Mouse (Mus musculus) C2C12 (cell line): ENCODE results near the gene Psmd3. TPM values are rescaled to one million over a fixed set of nuclear protein-coding genes. Genes with fewer than 3 reads are reported as not detected.
"Not testable (repeated sequence)": the region's sequence is repeated elsewhere in the genome, so short reads cannot be mapped to it uniquely, and the experiment has no call there.

Source experiments
- H3K27me3 ChIP-seq: one replicate; pipeline ENCODE4 v1.6.1; 2011; ENCODE audit not compliant: control insufficient read depth, insufficient read depth, insufficient read length
- H3K36me3 ChIP-seq: one replicate; pipeline ENCODE4 v1.6.1; 2011; ENCODE audit not compliant: control insufficient read depth, insufficient read depth
- H3K4me3 ChIP-seq: one replicate; pipeline ENCODE4 v1.5.1; 2011; ENCODE audit warnings: mild to moderate bottlenecking, control low read depth; ENCODE audit not compliant: poor library complexity, insufficient read depth, severe bottlenecking
- H3K79me2 ChIP-seq: one replicate; pipeline ENCODE4 v1.6.1; 2011; ENCODE audit not compliant: control insufficient read depth, insufficient read depth
- H3K79me3 ChIP-seq: one replicate; pipeline ENCODE4 v1.6.1; 2011; ENCODE audit warnings: low read depth, control low read depth
- H3ac ChIP-seq: one replicate; pipeline ENCODE3; 2011; ENCODE audit warnings: low read depth; ENCODE audit not compliant: control insufficient read depth, insufficient read length
- CEBPB ChIP-seq: IDR thresholded peaks from one replicate; pipeline ENCODE4 v1.6.1; 2011; ENCODE audit warnings: low read depth, mild to moderate bottlenecking, control low read depth, moderate library complexity
- CTCF ChIP-seq: IDR thresholded peaks from one replicate; pipeline ENCODE4 v1.5.1; 2011; ENCODE audit not compliant: control insufficient read depth, insufficient read depth, insufficient read length
- FOSL1 ChIP-seq: IDR thresholded peaks from one replicate; pipeline ENCODE4 v1.8.0; 2011; ENCODE audit warnings: mild to moderate bottlenecking, low read length; ENCODE audit not compliant: poor library complexity, insufficient read depth, severe bottlenecking
- MAX ChIP-seq: IDR thresholded peaks from one replicate; pipeline ENCODE4 v1.6.1; 2011; ENCODE audit warnings: mild to moderate bottlenecking, control low read depth
- MYOD1 ChIP-seq: IDR thresholded peaks from one replicate; pipeline ENCODE4 v1.6.1; 2011; ENCODE audit warnings: low read depth; ENCODE audit not compliant: control insufficient read depth, insufficient read length
- MYOG ChIP-seq: IDR thresholded peaks from one replicate; pipeline ENCODE4 v1.6.1; 2011; ENCODE audit not compliant: control insufficient read depth, insufficient read length; ENCODE audit errors: extremely low read depth
- USF1 ChIP-seq: IDR thresholded peaks from one replicate; pipeline ENCODE4 v1.6.1; 2011; ENCODE audit warnings: low read depth, mild to moderate bottlenecking, control low read depth, moderate library complexity
- polyA plus RNA-seq: library from polyadenylated mRNA; unstranded; fragments of >200 nt; fragmentation: generic; extraction: Trizol; gene quantifications from one replicate; pipeline ENCODE4 v1.2.1, GENCODE M21; 2012; ENCODE audit warnings: missing spikeins

Gene Psmd3
- polyA plus RNA-seq, 1 experiment = 244 TPM

DNA sequence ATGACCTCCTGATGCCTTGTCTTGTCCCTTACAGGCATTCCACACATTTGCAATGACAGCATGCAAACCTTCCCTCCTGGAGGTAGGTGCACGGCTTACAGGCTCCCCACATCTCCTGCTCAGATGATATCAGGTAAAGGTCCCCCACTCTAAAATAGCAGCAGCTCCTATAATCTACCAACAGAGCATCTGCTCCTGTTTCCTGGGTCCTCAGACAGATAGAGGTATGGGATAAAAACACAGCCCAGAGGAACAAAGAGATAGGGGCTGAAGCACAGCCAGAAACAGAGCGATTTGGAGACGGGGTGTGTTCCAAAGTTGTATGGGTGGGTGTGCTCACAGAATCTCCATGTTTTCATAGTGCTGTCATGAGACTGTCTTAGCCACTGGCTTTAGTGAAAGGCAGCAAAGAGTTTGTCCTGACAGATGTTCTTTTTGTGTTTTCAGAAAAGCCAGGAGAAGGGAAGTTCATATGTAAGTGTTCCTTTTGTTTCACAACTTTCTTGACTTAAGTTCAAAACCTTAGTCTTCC lies 11.0 kb upstream of the Psmd3 start:
- TF ChIP-seq MYOG (no peak), FOSL1 (no peak)
- Histone ChIP-seq H3K4me3 (no peak overlapping the region), H3K36me3 (no peaks in the 10 kb centered on the region), H3K27me3 (peaks cover 43% of the 10 kb centered on the region), H3K79me2 (no peaks in the 10 kb centered on the region), H3ac (no peak overlapping the region), H3K79me3 (no peaks in the 10 kb centered on the region)

DNA sequence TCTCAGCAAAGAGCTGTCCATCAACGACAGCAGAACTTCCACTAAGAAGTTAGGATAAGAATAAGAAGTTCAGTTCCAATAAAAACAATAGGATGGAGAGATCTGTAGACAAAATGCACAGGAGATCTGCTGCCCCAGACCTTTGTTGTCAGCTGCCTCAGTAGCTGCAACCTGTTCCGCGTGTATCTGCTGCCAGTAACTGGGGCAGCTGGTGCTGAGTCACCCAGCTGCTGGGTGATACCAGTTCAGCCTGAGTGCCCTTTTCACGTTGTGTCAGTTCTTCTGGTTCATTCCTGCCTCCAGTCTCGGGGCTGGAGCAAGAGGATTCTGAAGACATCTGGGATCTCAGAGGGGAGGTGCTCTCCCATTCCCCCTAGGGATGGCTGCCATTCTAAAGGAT lies 10.5 kb upstream of the Psmd3 start:
- Histone ChIP-seq H3ac (no peak overlapping the region), H3K79me3 (no peaks in the 10 kb centered on the region), H3K4me3 (no peak overlapping the region), H3K79me2 (no peaks in the 10 kb centered on the region), H3K36me3 (no peaks in the 10 kb centered on the region), H3K27me3 (peaks cover 38% of the 10 kb centered on the region)
- TF ChIP-seq CEBPB (no peak), MAX (no peak), CTCF (no peak), MYOG (no peak), USF1 (no peak), MYOD1 (no peak), FOSL1 (no peak)

DNA sequence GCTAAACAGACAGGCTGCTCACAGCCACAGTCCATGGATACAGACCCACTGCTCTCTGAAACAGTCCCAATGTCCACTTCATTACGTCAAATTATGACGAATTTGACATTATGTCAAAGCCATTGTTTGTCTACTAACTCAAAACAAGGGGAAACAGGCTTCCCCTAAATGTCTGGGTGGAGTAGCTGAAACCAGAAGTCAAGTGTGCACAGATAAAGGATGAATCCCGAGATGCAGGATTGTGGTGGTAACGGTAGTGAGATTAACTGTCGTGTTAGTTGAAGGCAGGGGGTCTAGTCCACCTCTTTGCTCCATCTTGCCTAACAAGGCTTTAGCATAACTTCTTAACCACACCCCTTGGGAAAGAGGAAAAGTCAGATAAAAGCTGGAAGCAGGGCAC lies 9.9 kb upstream of the Psmd3 start:
- peaks cover 32% of the 10 kb centered on the region for H3K27me3 ChIP-seq
- H3K79me3 ChIP-seq = no peaks in the 10 kb centered on the region

DNA sequence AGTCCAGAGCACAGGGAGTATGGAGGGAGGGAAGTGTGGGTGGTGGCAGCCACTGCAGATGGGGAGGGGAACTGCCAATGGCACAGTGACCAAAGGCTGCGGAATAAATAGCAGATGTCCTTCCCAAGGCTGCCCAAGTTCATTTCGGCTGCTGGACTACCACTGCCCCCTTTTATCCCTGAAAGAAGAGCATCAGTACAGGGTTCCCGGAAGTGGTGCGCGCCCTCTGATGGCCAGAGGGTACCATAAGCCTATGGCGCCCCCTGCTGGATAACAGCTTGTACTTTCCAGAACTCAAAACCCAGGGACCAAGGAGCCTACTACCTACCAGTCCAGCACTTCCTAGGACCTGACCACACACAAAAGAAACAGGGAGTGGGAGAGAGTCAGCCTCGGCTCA lies 9.2 kb upstream of the Psmd3 start:
- not testable (repeated sequence) for H3K79me2 ChIP-seq, H3K79me3 ChIP-seq, H3ac ChIP-seq, H3K4me3 ChIP-seq, H3K36me3 ChIP-seq
- H3K27me3 ChIP-seq = peaks cover 25% of the 10 kb centered on the region
- peak; percentile 9 for TF ChIP-seq CTCF

More for the DNA sequence above, 9.9 kb upstream of the Psmd3 start:
- TF ChIP-seq MYOD1 (no peak), FOSL1 (no peak), CEBPB (no peak), USF1 (no peak), CTCF (no peak), MYOG (no peak), MAX (no peak)
- Histone ChIP-seq H3K36me3 (no peaks in the 10 kb centered on the region), H3K79me2 (no peaks in the 10 kb centered on the region), H3ac (no peak overlapping the region), H3K4me3 (no peak overlapping the region)

DNA sequence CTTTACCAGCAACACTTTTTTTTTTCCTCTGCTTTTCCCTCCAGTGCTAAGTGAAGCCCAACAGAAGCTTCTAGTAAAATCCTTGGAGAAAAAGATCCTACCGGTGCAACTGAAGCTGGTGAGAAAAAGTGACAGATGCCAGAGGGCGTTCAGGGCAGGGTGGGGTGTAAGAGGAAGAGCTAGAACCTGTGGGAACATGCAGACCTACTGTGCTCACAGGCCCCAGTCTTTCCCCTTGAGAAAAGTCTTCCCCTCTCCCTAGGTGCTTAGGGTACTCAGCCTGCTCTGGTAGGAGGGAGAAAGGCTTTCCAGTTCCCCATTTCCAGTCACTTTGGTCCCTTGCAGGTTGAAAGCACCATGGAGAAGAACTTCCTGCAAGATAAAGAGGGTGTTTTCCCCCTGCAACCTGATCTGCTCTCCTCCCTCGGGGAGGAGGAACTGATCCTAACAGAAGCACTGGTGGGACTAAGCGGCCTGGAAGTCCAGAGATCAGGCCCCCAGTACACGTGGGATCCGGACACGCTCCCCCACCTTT lies 6.5 kb upstream of the Psmd3 start:
- H3ac ChIP-seq = no peak overlapping the region
- no peaks in the 10 kb centered on the region for H3K79me3 ChIP-seq
- no peaks in the 10 kb centered on the region for H3K36me3 ChIP-seq
- no peaks in the 10 kb centered on the region for H3K79me2 ChIP-seq
- TF ChIP-seq USF1 (no peak), CTCF (no peak), MAX (no peak), CEBPB (no peak), FOSL1 (no peak), MYOG (no peak), MYOD1 (no peak)
- H3K4me3 ChIP-seq = no peak overlapping the region
- H3K27me3 ChIP-seq = peaks cover under 1% of the 10 kb centered on the region

DNA sequence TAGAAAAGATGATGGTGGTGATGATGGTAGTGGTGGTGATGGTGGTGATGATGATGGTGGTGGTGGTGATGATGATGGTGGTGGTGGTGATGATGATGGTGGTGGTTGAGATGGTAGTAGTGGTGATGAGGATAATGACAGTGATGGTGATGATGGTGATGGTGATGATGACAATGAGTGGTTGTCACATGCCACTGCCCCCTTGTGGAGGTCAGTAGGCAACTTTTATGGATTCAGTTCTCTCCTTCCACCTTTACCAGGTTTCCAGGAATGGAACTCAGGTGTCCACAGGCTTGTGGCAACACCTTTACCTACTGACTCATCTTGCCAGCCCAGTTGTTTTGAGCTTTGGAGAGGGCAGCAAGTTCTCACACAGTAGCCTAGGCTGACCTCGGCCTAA lies 2.3 kb upstream of the Psmd3 start:
- Histone ChIP-seq H3ac (no peak overlapping the region), H3K79me2 (peaks cover 27% of the 10 kb centered on the region), H3K27me3 (no peaks in the 10 kb centered on the region), H3K36me3 (peaks cover 10% of the 10 kb centered on the region), H3K79me3 (peaks cover 25% of the 10 kb centered on the region), H3K4me3 (no peak overlapping the region)
- TF ChIP-seq CTCF (no peak), MYOD1 (no peak), MAX (no peak), CEBPB (no peak), FOSL1 (no peak), USF1 (no peak), MYOG (no peak)

DNA sequence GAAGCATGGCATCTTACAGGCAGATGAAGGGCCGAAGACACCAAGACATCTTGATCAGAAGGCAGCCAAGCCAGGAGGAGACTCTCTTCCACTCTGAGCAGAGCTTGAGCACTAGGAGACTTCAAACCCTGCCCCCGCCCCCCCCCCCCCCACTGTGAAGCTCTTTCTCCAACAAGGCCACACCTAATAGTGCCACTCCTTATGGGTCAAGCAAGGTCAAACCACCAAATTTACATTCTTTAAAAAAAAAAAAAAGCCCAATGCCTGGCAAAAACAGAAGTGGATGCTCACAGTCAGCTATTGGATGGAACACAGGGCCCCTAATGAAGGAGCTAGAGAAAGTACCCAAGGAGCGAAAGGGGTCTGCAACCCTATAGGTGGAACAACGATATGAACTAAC lies 1.8 kb upstream of the Psmd3 start:
- not testable (repeated sequence) for H3K4me3 ChIP-seq, H3K27me3 ChIP-seq

More for the DNA sequence above, 1.8 kb upstream of the Psmd3 start:
- Histone ChIP-seq H3K36me3 (peaks cover 15% of the 10 kb centered on the region), H3K79me3 (peaks cover 31% of the 10 kb centered on the region), H3K79me2 (peaks cover 32% of the 10 kb centered on the region)
- H3ac ChIP-seq = not testable (repeated sequence)
